Mouse (Mus musculus): ENCODE measurements around the gene Nol4l. TPM values are rescaled to one million over a fixed set of nuclear protein-coding genes. Genes with fewer than 3 reads are reported as not detected.

Nol4l gene
- polyA plus RNA-seq, 1 experiment from 2014 or later: 27.9 TPM

- H3K27ac ChIP-seq (ENCODE audit: low read depth): peak overlapping the region; percentile 96
- peaks cover 32% of the 10 kb centered on the region for H3K4me1 ChIP-seq (replicated peaks; ENCODE audit: control insufficient read depth, insufficient read depth, low read length)
- DNase-seq (ENCODE audit: low spot score) (peak; percentile 80), ATAC-seq (replicated peaks; ENCODE audit: low FRiP score, low TSS enrichment, low read depth) (peak; percentile 48)
- H3K36me3 ChIP-seq (ENCODE audit: control insufficient read depth, insufficient read depth, low read length): no peaks in the 10 kb centered on the region
- no peaks in the 10 kb centered on the region for H3K27me3 ChIP-seq (replicated peaks; ENCODE audit: control insufficient read depth, insufficient read depth, low read length)
- H3K9ac ChIP-seq (ENCODE audit: low read length): peak overlapping the region; percentile 69
- WGBS: under 1% methylated on average over 58 of the region's 59 CpGs
- peak overlapping the region; percentile 50 for H3K4me3 ChIP-seq (ENCODE audit: low read depth, low read length)
- H3K9me3 ChIP-seq (ENCODE audit: control insufficient read depth, low read length): no peaks in the 10 kb centered on the region
- peak overlapping the region; percentile 100 for H3K4me2 ChIP-seq (ENCODE audit: low read length)
Measured at GRCm38 (mm10) chr2:153445137-153446016, 84.4 kb downstream of the Nol4l start.

- Histone ChIP-seq H3K4me3 (ENCODE audit: low read depth, low read length) (peak overlapping the region; percentile 50), H3K4me1 (replicated peaks; ENCODE audit: control insufficient read depth, insufficient read depth, low read length) (peaks cover 37% of the 10 kb centered on the region), H3K4me2 (ENCODE audit: low read length) (peak overlapping the region; percentile 100), H3K27me3 (replicated peaks; ENCODE audit: control insufficient read depth, insufficient read depth, low read length) (no peaks in the 10 kb centered on the region), H3K9me3 (ENCODE audit: control insufficient read depth, low read length) (no peaks in the 10 kb centered on the region), H3K36me3 (ENCODE audit: control insufficient read depth, insufficient read depth, low read length) (no peaks in the 10 kb centered on the region), H3K9ac (ENCODE audit: low read length) (peak overlapping the region; percentile 81), H3K27ac (ENCODE audit: low read depth) (peak overlapping the region; percentile 96)
- ATAC-seq (replicated peaks; ENCODE audit: low FRiP score, low TSS enrichment, low read depth) (peak; percentile 63), DNase-seq (ENCODE audit: low spot score) (peak; percentile 89)
- WGBS: under 1% methylated on average over 47 of the region's 64 CpGs
Measured at GRCm38 (mm10) chr2:153444254-153445136, 85.3 kb downstream of the Nol4l start.

- H3K27me3 ChIP-seq (replicated peaks; ENCODE audit: control insufficient read depth, insufficient read depth, low read length): no peaks in the 10 kb centered on the region
- H3K4me3 ChIP-seq (ENCODE audit: low read depth, low read length): peak overlapping the region; percentile 50
- peaks cover 41% of the 10 kb centered on the region for H3K4me1 ChIP-seq (replicated peaks; ENCODE audit: control insufficient read depth, insufficient read depth, low read length)
- DNase-seq (ENCODE audit: low spot score): peak; percentile 78
- H3K27ac ChIP-seq (ENCODE audit: low read depth): peak overlapping the region; percentile 96
- H3K4me2 ChIP-seq (ENCODE audit: low read length): peak overlapping the region; percentile 100
- ATAC-seq (replicated peaks; ENCODE audit: low FRiP score, low TSS enrichment, low read depth): peak; percentile 60
- no peaks in the 10 kb centered on the region for H3K9me3 ChIP-seq (ENCODE audit: control insufficient read depth, low read length)
- WGBS: under 1% methylated on average over 59 of the region's 59 CpGs
- no peaks in the 10 kb centered on the region for H3K36me3 ChIP-seq (ENCODE audit: control insufficient read depth, insufficient read depth, low read length)
- H3K9ac ChIP-seq (ENCODE audit: low read length): peak overlapping the region; percentile 81
Measured at GRCm38 (mm10) chr2:153443434-153444240, 86.1 kb downstream of the Nol4l start.

- H3K27ac ChIP-seq (ENCODE audit: low read depth): peak overlapping the region; percentile 96; the same call in 1 of the 2 replicates
- WGBS: 7% methylated on average over 5 of the region's 5 CpGs
- DNase-seq (ENCODE audit: low spot score): no peak
- H3K4me2 ChIP-seq (ENCODE audit: low read length): peak overlapping the region; percentile 100
- H3K9ac ChIP-seq (ENCODE audit: low read length): peak overlapping the region; percentile 81
- ATAC-seq (replicated peaks; ENCODE audit: low FRiP score, low TSS enrichment, low read depth): no peak
- H3K27me3 ChIP-seq (replicated peaks; ENCODE audit: control insufficient read depth, insufficient read depth, low read length): no peaks in the 10 kb centered on the region
- peaks cover 47% of the 10 kb centered on the region for H3K4me1 ChIP-seq (replicated peaks; ENCODE audit: control insufficient read depth, insufficient read depth, low read length)
- H3K4me3 ChIP-seq (ENCODE audit: low read depth, low read length): peak overlapping the region; percentile 50
- no peaks in the 10 kb centered on the region; the same call in 1 of the 2 replicates for H3K36me3 ChIP-seq (ENCODE audit: control insufficient read depth, insufficient read depth, low read length)
- no peaks in the 10 kb centered on the region for H3K9me3 ChIP-seq (ENCODE audit: control insufficient read depth, low read length)
Measured at GRCm38 (mm10) chr2:153442720-153443119, 87.1 kb downstream of the Nol4l start.

GRCm38 (mm10) chr2:153441228-153441627, 88.5 kb downstream of the Nol4l start:
- peaks cover 55% of the 10 kb centered on the region for H3K4me1 ChIP-seq (replicated peaks; ENCODE audit: control insufficient read depth, insufficient read depth, low read length)
- WGBS: 10% methylated on average over 3 of the region's 3 CpGs
- H3K4me3 ChIP-seq (ENCODE audit: low read depth, low read length): peak overlapping the region; percentile 50; the same call in 1 of the 2 replicates
- H3K27me3 ChIP-seq (replicated peaks; ENCODE audit: control insufficient read depth, insufficient read depth, low read length): no peaks in the 10 kb centered on the region
- DNase-seq (ENCODE audit: low spot score): no peak
- H3K4me2 ChIP-seq (ENCODE audit: low read length): peak overlapping the region; percentile 100
- H3K9ac ChIP-seq (ENCODE audit: low read length): no peak overlapping the region
- no peaks in the 10 kb centered on the region for H3K9me3 ChIP-seq (ENCODE audit: control insufficient read depth, low read length)
- ATAC-seq (replicated peaks; ENCODE audit: low FRiP score, low TSS enrichment, low read depth): no peak
- H3K36me3 ChIP-seq (ENCODE audit: control insufficient read depth, insufficient read depth, low read length): no peaks in the 10 kb centered on the region; the same call in 1 of the 2 replicates
- H3K27ac ChIP-seq (ENCODE audit: low read depth): peak overlapping the region; percentile 36

GRCm38 (mm10) chr2:153440755-153441154, 89.0 kb downstream of the Nol4l start:
- Histone ChIP-seq H3K9ac (ENCODE audit: low read length) (no peak overlapping the region), H3K9me3 (ENCODE audit: control insufficient read depth, low read length) (no peaks in the 10 kb centered on the region), H3K4me2 (ENCODE audit: low read length) (peak overlapping the region; percentile 100), H3K27ac (ENCODE audit: low read depth) (peak overlapping the region; percentile 36; the same call in 1 of the 2 replicates), H3K4me3 (ENCODE audit: low read depth, low read length) (no peak overlapping the region), H3K27me3 (replicated peaks; ENCODE audit: control insufficient read depth, insufficient read depth, low read length) (no peaks in the 10 kb centered on the region), H3K36me3 (ENCODE audit: control insufficient read depth, insufficient read depth, low read length) (no peaks in the 10 kb centered on the region; the same call in 1 of the 2 replicates), H3K4me1 (replicated peaks; ENCODE audit: control insufficient read depth, insufficient read depth, low read length) (peaks cover 60% of the 10 kb centered on the region)
- no peak for DNase-seq (ENCODE audit: low spot score)
- ATAC-seq (replicated peaks; ENCODE audit: low FRiP score, low TSS enrichment, low read depth): no peak
- 36% methylated on average over 2 of the region's 2 CpGs for WGBS

GRCm38 (mm10) chr2:153437306-153437659, 92.5 kb downstream of the Nol4l start:
- H3K9me3 ChIP-seq (ENCODE audit: control insufficient read depth, low read length): no peaks in the 10 kb centered on the region
- H3K9ac ChIP-seq (ENCODE audit: low read length): no peak overlapping the region
- H3K4me1 ChIP-seq (replicated peaks; ENCODE audit: control insufficient read depth, insufficient read depth, low read length): peaks cover 88% of the 10 kb centered on the region
- H3K4me3 ChIP-seq (ENCODE audit: low read depth, low read length): no peak overlapping the region
- peaks cover 18% of the 10 kb centered on the region for H3K36me3 ChIP-seq (ENCODE audit: control insufficient read depth, insufficient read depth, low read length)
- peak overlapping the region; percentile 32 for H3K4me2 ChIP-seq (ENCODE audit: low read length)
- ATAC-seq (replicated peaks; ENCODE audit: low FRiP score, low TSS enrichment, low read depth): 0 out of 2 replicates have a peak, but pooled peaks have one; percentile 4
- H3K27ac ChIP-seq (ENCODE audit: low read depth): peak overlapping the region; percentile 81
- no peaks in the 10 kb centered on the region for H3K27me3 ChIP-seq (replicated peaks; ENCODE audit: control insufficient read depth, insufficient read depth, low read length)
- DNase-seq (ENCODE audit: low spot score): no peak
- WGBS: 15% methylated on average over 2 of the region's 2 CpGs

All from intestine, embryonic 14.5 days (tissue).